In genomic region chr3:87174096-87174768, GRCm38 (mm10) we compare ENCODE assay signal across 8 mouse cellular contexts. TPM values are rescaled to one million over a fixed set of nuclear protein-coding genes. Genes with fewer than 3 reads are reported as not detected.
DNase-seq lines count a peak whose midpoint lies in the region; ATAC-seq lines count a peak whose summit lies in the region.

Kirrel (minus strand) TSS chr3:87174747.

- 0% methylated on average over 42 of the region's 45 CpGs for WGBS in hindbrain, embryonic 15.5 days
- under 1% methylated on average over 45 of the region's 45 CpGs for WGBS in liver, embryonic 11.5 days

- intact Hi-C loops in gastrocnemius, postnatal 14 days (cut with DNase I; ENCODE audit: low total_unique reads) = no loop called here

- peaks cover 49% of the 10 kb centered on the region for H3K4me1 ChIP-seq in hindbrain, embryonic 15.5 days (replicated peaks)
- H3K4me1 ChIP-seq in liver, embryonic 11.5 days (replicated peaks; ENCODE audit: control insufficient read depth, insufficient read depth, low read length) = peaks cover 20% of the 10 kb centered on the region

- H3K4me3 ChIP-seq in hindbrain, embryonic 15.5 days = peak within 1 kb of the TSS; percentile 55
- peak within 1 kb of the TSS; percentile 60 for H3K4me3 ChIP-seq in liver, embryonic 11.5 days (ENCODE audit: low read depth, low read length)

- peak within 1 kb of the TSS; percentile 45 for H3K9ac ChIP-seq in hindbrain, embryonic 15.5 days
- peak within 1 kb of the TSS; percentile 64 for H3K9ac ChIP-seq in liver, embryonic 11.5 days (ENCODE audit: low read depth, low read length)

- H3K9me3 ChIP-seq in hindbrain, embryonic 15.5 days = no peaks in the 10 kb centered on the region
- H3K9me3 ChIP-seq in liver, embryonic 11.5 days (ENCODE audit: control insufficient read depth, low read length) = no peaks in the 10 kb centered on the region

- no peaks in the 10 kb centered on the region for H3K27me3 ChIP-seq in hindbrain, embryonic 15.5 days
- peaks cover 32% of the 10 kb centered on the region for H3K27me3 ChIP-seq in liver, embryonic 11.5 days (replicated peaks; ENCODE audit: control insufficient read depth, insufficient read depth, low read length)

- H3K27ac ChIP-seq in hindbrain, embryonic 15.5 days (replicated peaks) = peak within 1 kb of the TSS; percentile 80
- H3K27ac ChIP-seq in liver, embryonic 11.5 days (ENCODE audit: low read depth, low read length) = peak within 1 kb of the TSS; percentile 41; the same call in 1 of the 2 replicates

- DNase-seq in cerebellum, adult 9-11 months = peak; percentile 22
- DNase-seq in cerebellum, adult 8-10 months = no peak
- peak; percentile 29 to 56 for DNase-seq in cerebellum, postnatal 25 days
- peak; percentile 88 for DNase-seq in gastrocnemius, postnatal 14 days
- DNase-seq in liver, embryonic 11.5 days (ENCODE audit: low spot score) = peak; percentile 77
- peak; percentile 89 for DNase-seq in neural tube, embryonic 10.5 days (ENCODE audit: extremely low spot score, low spot score)
- peak; percentile 10 to 37 for DNase-seq in thymus, postnatal 10 days (ENCODE audit: low spot score in 2 of 2)

- no peaks in the 10 kb centered on the region for H3K36me3 ChIP-seq in hindbrain, embryonic 15.5 days
- no peaks in the 10 kb centered on the region for H3K36me3 ChIP-seq in liver, embryonic 11.5 days (ENCODE audit: control insufficient read depth, insufficient read depth, low read length)

- peak; percentile 89 for ATAC-seq in hindbrain, embryonic 15.5 days (ENCODE audit: low FRiP score, low read depth)
- peak; percentile 69 for ATAC-seq in liver, embryonic 11.5 days (replicated peaks; ENCODE audit: low FRiP score)

- H3K4me2 ChIP-seq in hindbrain, embryonic 15.5 days = peak within 1 kb of the TSS; percentile 75
- peak within 1 kb of the TSS; percentile 79 for H3K4me2 ChIP-seq in liver, embryonic 11.5 days

RNA-seq across cellular contexts. Expression of gene Kirrel, which starts in this region (rescaled TPM):
- total RNA-seq in gastrocnemius, postnatal 14 days (2021) = 10 to 100 TPM in 1 of 2 experiments, 1 to 10 TPM in 1; 8.4 to 10.5 TPM
- 6.5 and 7.0 TPM in 2 replicates for polyA plus RNA-seq in hindbrain, embryonic 15.5 days (2015; fragmentation: Nextera tagmentation; extraction: Ambion mirVana)
- 3.6 and 4.1 TPM in 2 replicates for polyA plus RNA-seq in liver, embryonic 11.5 days (2014; fragmentation: Nextera tagmentation; extraction: Ambion mirVana)
